Mouse (Mus musculus): ENCODE measurements around the gene Jmjd1c.

GRCm38 (mm10) chr10:67221284-67221683 lies 125.4 kb downstream of the Jmjd1c start:
- TF ChIP-seq POLR2A (IDR thresholded peaks at IDR 0.05; ENCODE audit: borderline replicate concordance, extremely low read depth, insufficient read depth, insufficient read length, poor library complexity, severe bottlenecking) (no peak), CTCF (IDR thresholded peaks at IDR 0.05; ENCODE audit: borderline replicate concordance, extremely low read depth, insufficient read depth, insufficient read length) (no peak)

Data from brain, embryonic 14.5 days (tissue).